Mouse (Mus musculus): ENCODE results near the gene Smarcc1. TPM values are rescaled to one million over a fixed set of nuclear protein-coding genes. Genes with fewer than 3 reads are reported as not detected.

Smarcc1 gene
- polyA plus RNA-seq, 2 experiments = 13.5 to 31.4 TPM

- no peaks in the 10 kb centered on the region for H3K9me3 ChIP-seq (ENCODE audit: control insufficient read depth, low read length)
- no peak overlapping the region for H3K27ac ChIP-seq
- H3K36me3 ChIP-seq (replicated peaks; ENCODE audit: control insufficient read depth, insufficient read depth, low read depth) = no peaks in the 10 kb centered on the region
- no peak overlapping the region for H3K4me3 ChIP-seq (ENCODE audit: insufficient read depth in 1 of 2, low read depth in 2 of 2, low read length in 2 of 2)
- TF ChIP-seq EP300 (IDR thresholded peaks at IDR 0.05; ENCODE audit: low read depth) (no peak), CTCF (IDR thresholded peaks at IDR 0.05; ENCODE audit: low read depth) (no peak)
- ATAC-seq (ENCODE audit: insufficient read depth) (no peak), DNase-seq (ENCODE audit: low read depth in 3 of 3, low spot score in 3 of 3) (no peak)
- no peaks in the 10 kb centered on the region for H3K4me1 ChIP-seq (replicated peaks; ENCODE audit: control insufficient read depth in 2 of 2, insufficient read depth in 2 of 2, low read length in 1 of 2)
- H3K9ac ChIP-seq (replicated peaks) = no peak overlapping the region
- H3K4me2 ChIP-seq (ENCODE audit: low read depth) = no peak overlapping the region
- WGBS (ENCODE audit: insufficient replicate concordance) = 67% methylated on average over 8 of the region's 8 CpGs
- no peaks in the 10 kb centered on the region for H3K27me3 ChIP-seq (ENCODE audit: control insufficient read depth, insufficient read depth, low read length)
Measured at GRCm38 (mm10) chr9:110263181-110263580, 145.7 kb downstream of the Smarcc1 start.

DNA sequence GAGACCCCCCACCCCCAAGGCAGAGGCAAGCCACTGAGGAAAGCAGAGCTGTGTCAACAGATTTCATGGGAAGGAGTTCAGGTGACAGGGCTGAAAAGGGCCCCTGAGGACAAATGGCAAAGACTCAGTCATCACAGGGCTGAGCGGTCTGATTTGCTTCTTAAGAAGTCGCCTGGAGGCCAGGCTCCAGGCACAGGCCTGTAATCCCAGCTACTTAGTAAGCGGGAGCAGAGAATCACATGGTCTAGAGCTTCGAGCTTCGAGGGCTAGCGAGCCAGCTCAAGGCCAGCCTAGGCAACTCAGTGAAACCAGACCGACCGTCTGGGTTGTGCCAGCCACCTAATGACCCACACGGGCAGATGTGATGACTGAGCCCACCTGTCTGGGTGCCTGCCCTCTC lies 147.5 kb downstream of the Smarcc1 start:
- H3K4me1 ChIP-seq (replicated peaks; ENCODE audit: control insufficient read depth in 2 of 2, insufficient read depth in 2 of 2, low read length in 1 of 2) = no peaks in the 10 kb centered on the region
- no peak overlapping the region for H3K4me2 ChIP-seq (ENCODE audit: low read depth)
- H3K36me3 ChIP-seq (replicated peaks; ENCODE audit: control insufficient read depth, insufficient read depth, low read depth) = no peaks in the 10 kb centered on the region
- no peaks in the 10 kb centered on the region for H3K27me3 ChIP-seq (ENCODE audit: control insufficient read depth, insufficient read depth, low read length)
- no peak overlapping the region for H3K27ac ChIP-seq
- H3K9me3 ChIP-seq (ENCODE audit: control insufficient read depth, low read length) = no peaks in the 10 kb centered on the region
- no peak for TF ChIP-seq EP300 (IDR thresholded peaks at IDR 0.05; ENCODE audit: low read depth)
- no peak for TF ChIP-seq CTCF (IDR thresholded peaks at IDR 0.05; ENCODE audit: low read depth)
- no peak overlapping the region for H3K4me3 ChIP-seq (ENCODE audit: insufficient read depth in 1 of 2, low read depth in 2 of 2, low read length in 2 of 2)
- H3K9ac ChIP-seq (replicated peaks) = no peak overlapping the region
- DNase-seq (ENCODE audit: low read depth in 3 of 3, low spot score in 3 of 3) (no peak), ATAC-seq (ENCODE audit: insufficient read depth) (no peak)
- WGBS (ENCODE audit: insufficient replicate concordance) = 71% methylated on average over 9 of the region's 9 CpGs

DNA sequence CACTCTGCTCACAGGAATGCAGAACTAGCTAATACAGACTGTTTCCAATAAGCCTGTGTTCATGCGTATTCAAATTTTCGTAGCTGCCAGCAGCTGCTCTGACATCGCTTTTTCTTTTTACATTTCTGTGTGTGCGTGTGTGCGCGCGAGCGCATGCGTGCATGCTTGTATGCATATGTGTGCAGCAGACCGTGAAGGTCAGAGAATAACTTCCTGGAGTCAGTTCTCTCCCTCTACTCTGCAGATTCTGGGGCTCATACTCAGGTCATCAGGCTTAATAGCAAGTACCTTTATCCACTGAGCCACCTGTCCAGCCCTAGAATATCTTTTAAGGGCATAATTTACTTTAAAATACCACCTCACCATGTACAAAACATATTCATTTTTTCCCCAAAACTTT lies 150.9 kb downstream of the Smarcc1 start:
- no peaks in the 10 kb centered on the region for H3K27me3 ChIP-seq (ENCODE audit: control insufficient read depth, insufficient read depth, low read length)
- 83% methylated on average over 10 of the region's 10 CpGs for WGBS (ENCODE audit: insufficient replicate concordance)
- TF ChIP-seq EP300 (IDR thresholded peaks at IDR 0.05; ENCODE audit: low read depth) (no peak), CTCF (IDR thresholded peaks at IDR 0.05; ENCODE audit: low read depth) (no peak)
- no peaks in the 10 kb centered on the region for H3K4me1 ChIP-seq (replicated peaks; ENCODE audit: control insufficient read depth in 2 of 2, insufficient read depth in 2 of 2, low read length in 1 of 2)
- H3K27ac ChIP-seq = no peak overlapping the region
- H3K36me3 ChIP-seq (replicated peaks; ENCODE audit: control insufficient read depth, insufficient read depth, low read depth) = no peaks in the 10 kb centered on the region
- no peak overlapping the region for H3K4me3 ChIP-seq (ENCODE audit: insufficient read depth in 1 of 2, low read depth in 2 of 2, low read length in 2 of 2)
- no peak overlapping the region for H3K9ac ChIP-seq (replicated peaks)
- ATAC-seq (ENCODE audit: insufficient read depth) = no peak
- DNase-seq (ENCODE audit: low read depth in 3 of 3, low spot score in 3 of 3) = no peak
- no peak overlapping the region for H3K4me2 ChIP-seq (ENCODE audit: low read depth)
- H3K9me3 ChIP-seq (ENCODE audit: control insufficient read depth, low read length) = no peaks in the 10 kb centered on the region

- no peaks in the 10 kb centered on the region for H3K4me1 ChIP-seq (replicated peaks; ENCODE audit: control insufficient read depth in 2 of 2, insufficient read depth in 2 of 2, low read length in 1 of 2)
- H3K27ac ChIP-seq = no peak overlapping the region
- no peak for TF ChIP-seq CTCF (IDR thresholded peaks at IDR 0.05; ENCODE audit: low read depth)
- TF ChIP-seq EP300 (IDR thresholded peaks at IDR 0.05; ENCODE audit: low read depth) = no peak
- ATAC-seq (ENCODE audit: insufficient read depth) (no peak), DNase-seq (ENCODE audit: low read depth in 3 of 3, low spot score in 3 of 3) (no peak)
- H3K27me3 ChIP-seq (ENCODE audit: control insufficient read depth, insufficient read depth, low read length) = no peaks in the 10 kb centered on the region
- WGBS (ENCODE audit: insufficient replicate concordance) = 72% methylated on average over 3 of the region's 3 CpGs
- no peak overlapping the region for H3K4me2 ChIP-seq (ENCODE audit: low read depth)
- no peak overlapping the region for H3K4me3 ChIP-seq (ENCODE audit: insufficient read depth in 1 of 2, low read depth in 2 of 2, low read length in 2 of 2)
- H3K36me3 ChIP-seq (replicated peaks; ENCODE audit: control insufficient read depth, insufficient read depth, low read depth) = no peaks in the 10 kb centered on the region
- no peaks in the 10 kb centered on the region for H3K9me3 ChIP-seq (ENCODE audit: control insufficient read depth, low read length)
- H3K9ac ChIP-seq (replicated peaks) = no peak overlapping the region
Measured at GRCm38 (mm10) chr9:110272330-110272729, 154.8 kb downstream of the Smarcc1 start.

GRCm38 (mm10) chr9:110273507-110273906 lies 156.0 kb downstream of the Smarcc1 start:
- DNase-seq (ENCODE audit: low read depth in 3 of 3, low spot score in 3 of 3) (no peak), ATAC-seq (ENCODE audit: insufficient read depth) (no peak)
- no peak for TF ChIP-seq CTCF (IDR thresholded peaks at IDR 0.05; ENCODE audit: low read depth)
- no peak for TF ChIP-seq EP300 (IDR thresholded peaks at IDR 0.05; ENCODE audit: low read depth)
- Histone ChIP-seq H3K4me1 (replicated peaks; ENCODE audit: control insufficient read depth in 2 of 2, insufficient read depth in 2 of 2, low read length in 1 of 2) (no peaks in the 10 kb centered on the region), H3K4me2 (ENCODE audit: low read depth) (no peak overlapping the region), H3K9me3 (ENCODE audit: control insufficient read depth, low read length) (no peaks in the 10 kb centered on the region), H3K36me3 (replicated peaks; ENCODE audit: control insufficient read depth, insufficient read depth, low read depth) (no peaks in the 10 kb centered on the region), H3K27me3 (ENCODE audit: control insufficient read depth, insufficient read depth, low read length) (no peaks in the 10 kb centered on the region), H3K9ac (replicated peaks) (no peak overlapping the region), H3K4me3 (ENCODE audit: insufficient read depth in 1 of 2, low read depth in 2 of 2, low read length in 2 of 2) (no peak overlapping the region), H3K27ac (no peak overlapping the region)
- WGBS (ENCODE audit: insufficient replicate concordance) = 42% methylated on average over 4 of the region's 4 CpGs
